Mouse (Mus musculus) kidney, embryonic 15.5 days (tissue): ENCODE data around the gene Ngdn. TPM values are rescaled to one million over a fixed set of nuclear protein-coding genes. Genes with fewer than 3 reads are reported as not detected.

Experiments used
- ATAC-seq: fragments of 200-750 bp; cut with Nextera tagmentation; replicated peaks from 2 replicates; pipeline ENCODE4 v1.8.0; 2017; ENCODE audit warnings: moderate TSS enrichment; ENCODE audit not compliant: low FRiP score
- H3K27ac ChIP-seq: fragments of 300-500 bp; sonication (generic); 2 replicates; pipeline ENCODE4 v1.5.1; 2015; ENCODE audit warnings: mild to moderate bottlenecking, inconsistent platforms
- H3K27me3 ChIP-seq: fragments of 300-500 bp; sonication (generic); 2 replicates; pipeline ENCODE4 v1.6.1; 2015; ENCODE audit warnings: inconsistent platforms
- H3K36me3 ChIP-seq: fragments of 300-500 bp; sonication (generic); 2 replicates; pipeline ENCODE4 v1.6.1; 2015; ENCODE audit warnings: inconsistent platforms
- H3K4me1 ChIP-seq: fragments of 300-500 bp; sonication (generic); 2 replicates; pipeline ENCODE4 v1.6.1; 2015; ENCODE audit warnings: inconsistent platforms
- H3K4me2 ChIP-seq: fragments of 300-500 bp; sonication (generic); 2 replicates; pipeline ENCODE4 v1.6.1; 2015; ENCODE audit warnings: moderate library complexity, mild to moderate bottlenecking, inconsistent platforms
- H3K4me3 ChIP-seq: fragments of 300-500 bp; sonication (generic); replicated peaks from 2 replicates; pipeline ENCODE4 v1.5.1; 2015; ENCODE audit warnings: mild to moderate bottlenecking, inconsistent platforms
- H3K9ac ChIP-seq: fragments of 300-500 bp; sonication (generic); 2 replicates; pipeline ENCODE4 v1.6.1; 2015; ENCODE audit warnings: mild to moderate bottlenecking, inconsistent platforms
- H3K9me3 ChIP-seq: fragments of 300-500 bp; sonication (generic); replicated peaks from 2 replicates; pipeline ENCODE4 v1.6.1; 2016; ENCODE audit warnings: inconsistent platforms
- WGBS: fragments of 180-500 bp; shearing (Covaris S2); methylation state at CpG from one replicate; pipeline ENCODE4 v1.1.7; 2015; ENCODE audit warnings: mixed read lengths; 5-methylcytosine and 5-hydroxymethylcytosine counted together
- microRNA counts: library from miRNA; unstranded; fragments of <30 nt; microRNA quantifications from one replicate; lab custom pipeline; 2016
- microRNA-seq: library from miRNA; unstranded; fragments of <30 nt; microRNA quantifications from one replicate; pipeline ENCODE4, GENCODE M21; 2016
- polyA plus RNA-seq: library from polyadenylated mRNA; unstranded; fragments of >200 nt; fragmentation: Nextera tagmentation; extraction: Ambion mirVana; gene quantifications from 2 replicates; pipeline ENCODE4 v1.2.1, GENCODE M21; 2015

Gene Ngdn
- polyA plus RNA-seq, 1 experiment from 2014 or later, result 79.5 TPM

- 79% methylated on average over 35 of the region's 35 CpGs for WGBS
- ATAC-seq, result no peak
- no peaks in the 10 kb centered on the region for H3K9me3 ChIP-seq
Observed at GRCm38 (mm10) chr14:55064481-55065370, 49.5 kb downstream of the Ngdn start.

GRCm38 (mm10) chr14:55065391-55065790 lies 50.1 kb downstream of the Ngdn start:
- Histone ChIP-seq H3K4me3 (no peak overlapping the region), H3K27me3 (no peaks in the 10 kb centered on the region), H3K36me3 (peaks cover 24% of the 10 kb centered on the region), H3K9me3 (no peaks in the 10 kb centered on the region), H3K4me1 (peaks cover 25% of the 10 kb centered on the region), H3K9ac (no peak overlapping the region), H3K4me2 (no peak overlapping the region), H3K27ac (no peak overlapping the region)
- 84% methylated on average over 13 of the region's 13 CpGs for WGBS
- no peak for ATAC-seq

More at GRCm38 (mm10) chr14:55064481-55065370, 49.5 kb downstream of the Ngdn start:
- Histone ChIP-seq H3K36me3 (peaks cover 24% of the 10 kb centered on the region), H3K9ac (no peak overlapping the region), H3K4me2 (no peak overlapping the region), H3K4me1 (peaks cover 27% of the 10 kb centered on the region), H3K27ac (no peak overlapping the region), H3K27me3 (no peaks in the 10 kb centered on the region), H3K4me3 (no peak overlapping the region)

GRCm38 (mm10) chr14:55066042-55066441 lies 50.8 kb downstream of the Ngdn start:
- Histone ChIP-seq H3K27ac (no peak overlapping the region), H3K9ac (no peak overlapping the region), H3K36me3 (peaks cover 24% of the 10 kb centered on the region), H3K4me3 (no peak overlapping the region), H3K4me1 (peaks cover 20% of the 10 kb centered on the region), H3K27me3 (no peaks in the 10 kb centered on the region), H3K9me3 (no peaks in the 10 kb centered on the region), H3K4me2 (no peak overlapping the region)
- no peak for ATAC-seq
- whole genome bisulfite sequencing, result 89% methylated on average over 8 of the region's 8 CpGs

GRCm38 (mm10) chr14:55071756-55072155 lies 56.5 kb downstream of the Ngdn start:
- H3K9me3 ChIP-seq, result no peaks in the 10 kb centered on the region
- peaks cover 22% of the 10 kb centered on the region for H3K4me1 ChIP-seq
- H3K4me2 ChIP-seq, result peak overlapping the region; percentile 50
- H3K27ac ChIP-seq, result 0 out of 2 replicates have a peak overlapping the region, but pooled peaks have one; percentile 18
- ATAC-seq, result peak; percentile 71; the same call in 1 of the 2 replicates
- 18% methylated on average over 19 of the region's 19 CpGs for WGBS
- peak overlapping the region; percentile 18; the same call in 1 of the 2 replicates for H3K4me3 ChIP-seq
- peaks cover 19% of the 10 kb centered on the region; the same call in 1 of the 2 replicates for H3K36me3 ChIP-seq
- H3K9ac ChIP-seq, result 0 out of 2 replicates have a peak overlapping the region, but pooled peaks have one; percentile 15
- H3K27me3 ChIP-seq, result no peaks in the 10 kb centered on the region

MicroRNAs within 50 kb of the gene (microRNA counts, 519-probe panel; counts per million panel counts)
- 31.7 counts per million for microRNA mmu-miR-208b (lab: Ali Mortazavi, UCI)

Small RNA genes within 50 kb of the gene (microRNA-seq; reads per million reads assigned to microRNA genes)
- gene Mir208b, result 34.0 reads per million, percentile 44 among the genes with 10 or more reads in this experiment

Other genes starting within 250 kb of the Ngdn start
- 12.8 and 14.2 TPM in 2 replicates for gene Slc7a8, start 233.5 kb upstream of the Ngdn start, polyA plus RNA-seq
- gene Rnf212b, start 201.3 kb upstream of the Ngdn start, polyA plus RNA-seq, result not detected in 2 replicates
- 18.0 and 18.3 TPM in 2 replicates for gene Homez, start 144.5 kb upstream of the Ngdn start, polyA plus RNA-seq
- gene Ppp1r3e, start 137.9 kb upstream of the Ngdn start, polyA plus RNA-seq, result 1.9 and 2.2 TPM in 2 replicates
- gene Bcl2l2, start 132.1 kb upstream of the Ngdn start, polyA plus RNA-seq, result 4.0 and 4.7 TPM in 2 replicates
- 0.14 and 0.75 TPM in 2 replicates for gene Gm20521, start 132.0 kb upstream of the Ngdn start, polyA plus RNA-seq
- 144 and 157 TPM in 2 replicates for gene Pabpn1, start 123.0 kb upstream of the Ngdn start, polyA plus RNA-seq
- gene Slc22a17, start 102.3 kb upstream of the Ngdn start, polyA plus RNA-seq, result 47.6 and 53.8 TPM in 2 replicates
- gene Efs, start 89.3 kb upstream of the Ngdn start, polyA plus RNA-seq, result 29.1 and 32.1 TPM in 2 replicates
- not detected in 2 replicates for gene Il25, start 82.8 kb upstream of the Ngdn start, polyA plus RNA-seq
- gene Cmtm5, start 79.2 kb upstream of the Ngdn start, polyA plus RNA-seq, result 0.96 and 2.0 TPM in 2 replicates
- 1.6 TPM in 2 replicates for gene Myh6, start 48.5 kb upstream of the Ngdn start, polyA plus RNA-seq
- gene Gm17428, start 38.5 kb upstream of the Ngdn start, polyA plus RNA-seq, result not detected in 2 replicates
- gene Myh7, start 20.8 kb upstream of the Ngdn start, polyA plus RNA-seq, result 4.4 and 6.3 TPM in 2 replicates
- 6.0 and 6.5 TPM in 2 replicates for gene Zfhx2, start 76.9 kb downstream of the Ngdn start, polyA plus RNA-seq
- gene Thtpa, start 79.3 kb downstream of the Ngdn start, polyA plus RNA-seq, result 21.0 and 21.5 TPM in 2 replicates
- 15.9 and 18.9 TPM in 2 replicates for gene Ap1g2, start 91.1 kb downstream of the Ngdn start, polyA plus RNA-seq
- gene Jph4, start 101.5 kb downstream of the Ngdn start, polyA plus RNA-seq, result 0.59 and 1.2 TPM in 2 replicates
- 0.23 TPM in 1 of 2 replicates, not detected in the other for gene Dhrs2, start 206.6 kb downstream of the Ngdn start, polyA plus RNA-seq